Comparison of ENCODE assay signal across 8 mouse cellular contexts in genomic region chr5:122353807-122354491, GRCm38 (mm10). TPM values are rescaled to one million over a fixed set of nuclear protein-coding genes. Genes with fewer than 3 reads are reported as not detected.
DNase-seq lines count a peak whose midpoint lies in the region; ATAC-seq lines count a peak whose summit lies in the region.

Rad9b (minus strand) TSS chr5:122354233.
Vps29 (plus strand) TSS chr5:122354369.

- H3K4me1 ChIP-seq in hindbrain, embryonic 12.5 days: peaks cover 3% of the 10 kb centered on the region

- H3K4me2 ChIP-seq in hindbrain, embryonic 12.5 days (replicated peaks): peak within 1 kb of the TSS; percentile 77

- WGBS in hindbrain, embryonic 12.5 days: 2% methylated on average over 51 of the region's 51 CpGs

- peak within 1 kb of the TSS; percentile 93 for H3K9ac ChIP-seq in hindbrain, embryonic 12.5 days

- H3K36me3 ChIP-seq in hindbrain, embryonic 12.5 days: 0 out of 2 replicates have a peak, but pooled peaks cover 4% of the 10 kb centered on the region

- H3K27me3 ChIP-seq in hindbrain, embryonic 12.5 days: no peaks in the 10 kb centered on the region; the same call in 1 of the 2 replicates

- peak; percentile 100 for DNase-seq in NIH3T3 (ENCODE audit: low read depth)
- DNase-seq in cerebellum, postnatal 10 days: peak; percentile 100
- DNase-seq in frontal cortex, postnatal 10 days (ENCODE audit: low spot score in 2 of 2): peak; percentile 96 to 98
- DNase-seq in layer of hippocampus, postnatal 14 days (ENCODE audit: low spot score in 2 of 2): peak; percentile 98 to 99
- DNase-seq in lung, postnatal 14 days: peak; percentile 99
- peak; percentile 100 for DNase-seq in retina, adult 2 months (ENCODE audit: low read depth, low spot score)
- DNase-seq in thymus, postnatal 36 days: peak; percentile 98 to 99

- H3K27ac ChIP-seq in hindbrain, embryonic 12.5 days: peak within 1 kb of the TSS; percentile 86

- peak; percentile 92 for ATAC-seq in hindbrain, embryonic 12.5 days (ENCODE audit: low FRiP score)

- peak within 1 kb of the TSS; percentile 97 for H3K4me3 ChIP-seq in hindbrain, embryonic 12.5 days

- no peaks in the 10 kb centered on the region for H3K9me3 ChIP-seq in hindbrain, embryonic 12.5 days (replicated peaks)

RNA-seq across cellular contexts. Expression of gene Rad9b, which starts in this region (rescaled TPM):
- polyA plus RNA-seq in hindbrain, embryonic 12.5 days (2016; fragmentation: Nextera tagmentation; extraction: Ambion mirVana): 13.3 and 15.6 TPM in 2 replicates
- 1 to 10 TPM; 3.9 to 4.1 TPM for total RNA-seq in layer of hippocampus, postnatal 14 days (2021)

RNA-seq across cellular contexts. Expression of gene Vps29, which starts in this region (rescaled TPM):
- 207 and 212 TPM in 2 replicates for polyA plus RNA-seq in hindbrain, embryonic 12.5 days (2016; fragmentation: Nextera tagmentation; extraction: Ambion mirVana)
- total RNA-seq in layer of hippocampus, postnatal 14 days (2021): 100 to 1,000 TPM; 219 to 224 TPM

Comparison
In these comparisons a context has a peak if more than half of its experiments do, and no peak if none do; other contexts are left out.
1. Peak in every context shown above with its lines: DNase-seq, ATAC-seq, H3K4me3 ChIP-seq and H3K27ac ChIP-seq.